Mouse (Mus musculus) intestine, postnatal 0 days (tissue): ENCODE results near the gene Map6. TPM values are rescaled to one million over a fixed set of nuclear protein-coding genes. Genes with fewer than 3 reads are reported as not detected.
A peak's percentile ranks its signal among the peaks of the same experiment; 100 is the strongest.

ENCODE experiments used
- ATAC-seq: fragments of 200-750 bp; cut with Nextera tagmentation; 2 replicates; pipeline ENCODE4 v1.8.0; 2017; ENCODE audit warnings: mild to moderate bottlenecking, moderate TSS enrichment, moderate library complexity
- H3K27ac ChIP-seq: fragments of 300-500 bp; sonication (generic); 2 replicates; pipeline ENCODE4 v1.5.1; 2014; ENCODE audit warnings: mild to moderate bottlenecking, low read depth, low read length, moderate library complexity
- H3K27me3 ChIP-seq: fragments of 300-500 bp; sonication (generic); replicated peaks from 2 replicates; pipeline ENCODE4 v1.6.1; 2014; ENCODE audit warnings: low read length, mixed read lengths; ENCODE audit not compliant: control insufficient read depth, insufficient read depth
- H3K36me3 ChIP-seq: fragments of 300-500 bp; sonication (generic); 2 replicates; pipeline ENCODE4 v1.6.1; 2014; ENCODE audit warnings: mild to moderate bottlenecking, moderate library complexity; ENCODE audit not compliant: control insufficient read depth, insufficient read depth
- H3K4me1 ChIP-seq: fragments of 300-500 bp; sonication (generic); replicated peaks from 2 replicates; pipeline ENCODE4 v1.6.1; 2014; ENCODE audit warnings: antibody characterized with exemption, low read length, mixed read lengths; ENCODE audit not compliant: control insufficient read depth, insufficient read depth
- H3K4me2 ChIP-seq: fragments of 300-500 bp; sonication (generic); replicated peaks from 2 replicates; pipeline ENCODE4 v1.6.1; 2014; ENCODE audit warnings: low read depth, mild to moderate bottlenecking, moderate library complexity
- H3K4me3 ChIP-seq: fragments of 300-500 bp; sonication (generic); 2 replicates; pipeline ENCODE4 v1.5.1; 2014; ENCODE audit warnings: low read depth, low read length
- H3K9ac ChIP-seq: fragments of 300-500 bp; sonication (generic); 2 replicates; pipeline ENCODE4 v1.6.1; 2014; ENCODE audit warnings: mild to moderate bottlenecking, low read depth, low read length
- H3K9me3 ChIP-seq: fragments of 300-500 bp; sonication (generic); 2 replicates; pipeline ENCODE4 v1.6.1; 2016; ENCODE audit warnings: mixed run types; ENCODE audit not compliant: control insufficient read depth
- CTCF ChIP-seq: sonication (generic); IDR thresholded peaks from 2 replicates; pipeline ENCODE4 v1.5.1; 2016; ENCODE audit warnings: low read depth, mild to moderate bottlenecking, control low read depth, antibody characterized with exemption, moderate library complexity
- WGBS: fragments of 180-500 bp; shearing (Covaris S2); extraction: QIAGEN DNeasy Blood & Tissue Kit; methylation state at CpG from one replicate; pipeline ENCODE4 v1.1.7; 2014; 5-methylcytosine and 5-hydroxymethylcytosine counted together
- polyA plus RNA-seq: library from polyadenylated mRNA; unstranded; fragments of >200 nt; fragmentation: Nextera tagmentation; extraction: Ambion mirVana; gene quantifications from 2 replicates; pipeline ENCODE4 v1.2.1, GENCODE M21; 2015

Map6 gene
- polyA plus RNA-seq, 1 experiment from 2014 or later, result 4.1 TPM

- ATAC-seq, result 0 out of 2 replicates have a peak, but pooled peaks have one; percentile 32
- H3K36me3 ChIP-seq, result no peaks in the 10 kb centered on the region
- peak; percentile 91 for TF ChIP-seq CTCF
- no peak overlapping the region for H3K9ac ChIP-seq
- H3K4me3 ChIP-seq, result no peak overlapping the region
- H3K27ac ChIP-seq, result no peak overlapping the region
- H3K4me1 ChIP-seq, result no peaks in the 10 kb centered on the region
- H3K4me2 ChIP-seq, result no peak overlapping the region
- WGBS, result 5% methylated on average over 4 of the region's 4 CpGs
- no peaks in the 10 kb centered on the region for H3K9me3 ChIP-seq
- H3K27me3 ChIP-seq, result no peaks in the 10 kb centered on the region
These were observed 108.2 kb downstream of the Map6 start for GRCm38 (mm10) chr7:99375455-99375854.

- Histone ChIP-seq H3K27me3 (no peaks in the 10 kb centered on the region), H3K4me2 (no peak overlapping the region), H3K36me3 (no peaks in the 10 kb centered on the region), H3K4me1 (peaks cover 11% of the 10 kb centered on the region; the same call in 1 of the 2 replicates), H3K4me3 (no peak overlapping the region), H3K9ac (no peak overlapping the region), H3K27ac (no peak overlapping the region), H3K9me3 (no peaks in the 10 kb centered on the region)
- no peak for ATAC-seq
- no peak for TF ChIP-seq CTCF
- WGBS, result 77% methylated on average over 8 of the region's 8 CpGs
These were observed 111.6 kb downstream of the Map6 start for GRCm38 (mm10) chr7:99378870-99379269.

DNA sequence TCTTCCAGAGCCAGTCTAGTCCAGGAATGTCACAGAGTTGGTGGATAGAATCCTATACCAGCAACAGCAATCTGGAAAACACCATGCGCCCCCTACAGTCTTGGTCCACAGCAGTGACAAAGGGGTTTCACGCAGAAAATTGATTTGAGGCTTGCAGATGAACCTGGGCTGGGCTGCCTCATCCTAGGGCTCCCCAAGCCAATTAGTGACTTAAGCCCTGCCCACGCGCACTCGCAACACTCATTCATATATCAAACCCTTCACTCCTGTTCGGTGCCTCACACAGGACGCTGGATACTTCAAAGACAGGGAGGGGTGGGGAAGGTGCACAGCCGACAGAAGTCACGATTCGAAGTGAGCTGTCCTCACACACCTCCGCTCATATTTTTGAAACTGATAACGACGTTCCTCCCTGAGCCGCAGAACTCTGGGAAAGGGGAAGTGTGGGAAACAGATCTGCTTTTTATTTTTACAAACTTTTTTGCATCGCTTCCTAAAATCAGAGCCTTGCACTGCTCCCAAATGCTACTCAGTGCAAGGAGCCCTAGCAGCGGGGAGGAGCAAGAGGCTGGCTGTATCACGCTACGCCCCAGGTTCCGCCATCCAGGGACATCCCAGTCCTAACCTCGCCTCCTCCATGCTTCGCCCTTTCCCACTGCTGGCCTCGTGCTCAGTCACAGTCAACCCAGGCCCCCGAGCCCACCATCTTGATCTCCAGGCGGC, 113.4 kb downstream of the Map6 start:
- Histone ChIP-seq H3K27ac (peak overlapping the region; percentile 60), H3K4me2 (peak overlapping the region; percentile 98), H3K9me3 (no peaks in the 10 kb centered on the region), H3K27me3 (no peaks in the 10 kb centered on the region), H3K4me1 (peaks cover 11% of the 10 kb centered on the region; the same call in 1 of the 2 replicates), H3K4me3 (peak overlapping the region; percentile 73), H3K9ac (peak overlapping the region; percentile 76; the same call in 1 of the 2 replicates), H3K36me3 (no peaks in the 10 kb centered on the region)
- 1% methylated on average over 24 of the region's 24 CpGs for WGBS
- peak; percentile 65 for TF ChIP-seq CTCF
- peak; percentile 51 for ATAC-seq

DNA sequence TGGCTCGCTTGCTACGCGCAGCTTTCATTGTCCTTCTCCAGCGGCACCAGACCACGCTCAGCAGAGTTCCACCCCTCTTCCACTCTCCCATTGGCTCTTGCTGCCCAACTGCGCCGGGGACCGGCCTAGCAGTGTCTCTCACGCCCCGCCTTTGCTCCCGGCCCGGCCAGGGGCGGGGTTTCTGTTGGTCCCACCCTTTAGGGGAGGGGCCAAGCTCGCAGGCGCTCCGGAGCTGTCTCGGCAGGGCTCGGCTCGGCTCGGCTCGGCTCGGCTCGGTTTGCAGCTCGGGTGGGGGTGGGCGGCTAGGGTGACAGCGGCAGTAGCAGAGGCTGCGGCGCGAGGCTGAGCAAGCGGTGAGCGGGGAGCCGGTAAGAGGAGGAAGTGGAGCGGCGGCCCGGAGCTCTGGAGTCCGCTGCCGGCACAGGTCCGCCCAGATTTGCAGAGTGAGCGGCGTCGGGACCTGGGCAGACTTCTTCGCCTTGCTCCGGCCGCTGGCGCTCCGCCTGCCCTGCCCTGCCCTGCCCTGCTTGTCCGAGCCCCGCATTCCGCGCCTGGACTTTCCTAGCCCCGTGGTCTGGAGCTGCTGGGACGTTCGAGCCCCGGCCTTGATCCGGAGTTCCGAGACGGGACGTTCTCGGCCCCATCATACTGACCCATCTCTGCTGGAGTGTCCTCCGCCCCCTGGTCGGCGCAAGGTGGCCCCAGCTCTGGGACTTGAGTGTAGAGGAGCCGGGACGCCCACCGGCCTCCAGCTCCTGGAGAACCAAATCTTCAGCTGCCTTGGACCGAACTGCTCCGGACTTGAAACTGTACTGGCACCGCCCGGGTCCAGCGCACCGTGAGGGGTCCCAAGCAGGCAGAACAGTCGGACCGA, 114.2 kb downstream of the Map6 start, which contains the start of gene Gdpd5:
Gene Gdpd5, plus strand, starts transcription at position 201 of the 874 bp plus-strand sequence.
- H3K27ac ChIP-seq, result peak within 1 kb of the TSS; percentile 82
- no peaks in the 10 kb centered on the region for H3K27me3 ChIP-seq
- H3K4me3 ChIP-seq, result peak within 1 kb of the TSS; percentile 73
- TF ChIP-seq CTCF, result no peak
- H3K9me3 ChIP-seq, result no peaks in the 10 kb centered on the region
- peak within 1 kb of the TSS; percentile 76 for H3K9ac ChIP-seq
- H3K4me1 ChIP-seq, result peaks cover 12% of the 10 kb centered on the region; the same call in 1 of the 2 replicates
- H3K4me2 ChIP-seq, result peak within 1 kb of the TSS; percentile 98
- ATAC-seq, result peak; percentile 92
- under 1% methylated on average over 72 of the region's 73 CpGs for WGBS
- H3K36me3 ChIP-seq, result no peaks in the 10 kb centered on the region

- H3K9me3 ChIP-seq, result no peaks in the 10 kb centered on the region
- peak overlapping the region; percentile 73 for H3K4me3 ChIP-seq
- peak overlapping the region; percentile 82 for H3K27ac ChIP-seq
- no peak for TF ChIP-seq CTCF
- H3K4me1 ChIP-seq, result peaks cover 15% of the 10 kb centered on the region
- H3K9ac ChIP-seq, result peak overlapping the region; percentile 76
- ATAC-seq, result no peak
- no peaks in the 10 kb centered on the region; the same call in 1 of the 2 replicates for H3K36me3 ChIP-seq
- H3K4me2 ChIP-seq, result peak overlapping the region; percentile 98
- 7% methylated on average over 30 of the region's 30 CpGs for WGBS
- H3K27me3 ChIP-seq, result no peaks in the 10 kb centered on the region
These were observed 115.1 kb downstream of the Map6 start for GRCm38 (mm10) chr7:99382088-99383000.
